Mouse (Mus musculus) embryonic facial prominence, embryonic 14.5 days (tissue): ENCODE measurements around the gene Olfr988. TPM values are rescaled to one million over a fixed set of nuclear protein-coding genes. Genes with fewer than 3 reads are reported as not detected.
A peak's percentile ranks its signal among the peaks of the same experiment; 100 is the strongest.
"Not testable (repeated sequence)": the region's sequence is repeated elsewhere in the genome, so short reads cannot be mapped to it uniquely, and the experiment has no call there.

Source experiments
- ATAC-seq: fragments of 200-750 bp; cut with Nextera tagmentation; 2 replicates; pipeline ENCODE4 v1.8.0; 2017; ENCODE audit warnings: low read depth, moderate number of reproducible peaks, moderate TSS enrichment
- DNase-seq: peaks from one replicate; pipeline ENCODE4 v3.0.0-alpha.2; 2015; ENCODE audit warnings: low spot score
- H3K27ac ChIP-seq: fragments of 300-500 bp; sonication (generic); replicated peaks from 2 replicates; pipeline ENCODE4 v1.5.1; 2014; ENCODE audit warnings: low read depth, mild to moderate bottlenecking, low read length, moderate library complexity
- H3K27me3 ChIP-seq: fragments of 300-500 bp; sonication (generic); replicated peaks from 2 replicates; pipeline ENCODE4 v1.6.1; 2014; ENCODE audit warnings: low read length; ENCODE audit not compliant: control insufficient read depth, insufficient read depth
- H3K36me3 ChIP-seq: fragments of 300-500 bp; sonication (generic); 2 replicates; pipeline ENCODE4 v1.6.1; 2014; ENCODE audit warnings: low read length, mixed read lengths; ENCODE audit not compliant: control insufficient read depth, insufficient read depth
- H3K4me1 ChIP-seq: fragments of 300-500 bp; sonication (generic); 2 replicates; pipeline ENCODE4 v1.6.1; 2014; ENCODE audit warnings: antibody characterized with exemption, low read length; ENCODE audit not compliant: control insufficient read depth, insufficient read depth
- H3K4me2 ChIP-seq: fragments of 300-500 bp; sonication (generic); 2 replicates; pipeline ENCODE4 v1.6.1; 2014; ENCODE audit warnings: low read depth, mild to moderate bottlenecking, low read length, moderate library complexity, mixed read lengths
- H3K4me3 ChIP-seq: fragments of 300-500 bp; sonication (generic); 2 replicates; pipeline ENCODE4 v1.5.1; 2014; ENCODE audit warnings: low read depth, mild to moderate bottlenecking, low read length
- H3K9ac ChIP-seq: fragments of 300-500 bp; sonication (generic); 2 replicates; pipeline ENCODE4 v1.6.1; 2014; ENCODE audit warnings: low read depth, mild to moderate bottlenecking, low read length, moderate library complexity, mixed read lengths
- H3K9me3 ChIP-seq: fragments of 300-500 bp; sonication (generic); 2 replicates; pipeline ENCODE4 v1.6.1; 2016; ENCODE audit warnings: low read length; ENCODE audit not compliant: control insufficient read depth
- WGBS: fragments of 180-500 bp; shearing (Covaris S2); extraction: QIAGEN DNeasy Blood & Tissue Kit; methylation state at CpG from one replicate; pipeline ENCODE4 v1.1.7; 2014; 5-methylcytosine and 5-hydroxymethylcytosine counted together
- polyA plus RNA-seq: library from polyadenylated mRNA; unstranded; fragments of >200 nt; fragmentation: Nextera tagmentation; extraction: Ambion mirVana; gene quantifications from 2 replicates; pipeline ENCODE4 v1.2.1, GENCODE M21; 2014

Gene Olfr988
- polyA plus RNA-seq, result not detected in 2 replicates

DNA sequence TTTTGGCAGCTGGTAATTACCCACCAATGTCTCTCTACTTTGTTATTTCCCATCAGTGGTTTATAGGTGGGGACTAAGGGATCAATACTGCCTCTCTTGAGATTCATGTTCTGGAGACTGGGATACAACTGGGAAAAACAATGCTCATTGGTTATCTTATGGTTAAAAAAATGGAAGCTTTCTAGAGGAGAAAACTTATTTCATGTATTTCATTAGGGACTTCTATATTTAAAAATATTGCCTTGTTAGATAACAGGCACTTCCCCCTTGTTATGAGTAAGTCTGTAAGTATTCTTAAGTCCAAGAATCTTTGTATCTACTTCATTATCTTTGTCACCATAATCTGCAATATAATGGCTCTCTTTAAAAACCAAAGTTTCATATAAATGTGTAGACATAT, at the start of gene Olfr988:
Gene Olfr988 (minus strand): TSS at position 101 of the 400 bp plus-strand sequence.
- H3K4me1 ChIP-seq, H3K9me3 ChIP-seq, ATAC-seq, H3K9ac ChIP-seq, H3K27me3 ChIP-seq, DNase-seq, H3K36me3 ChIP-seq, H3K27ac ChIP-seq, H3K4me2 ChIP-seq, H3K4me3 ChIP-seq: not testable (repeated sequence)

DNA sequence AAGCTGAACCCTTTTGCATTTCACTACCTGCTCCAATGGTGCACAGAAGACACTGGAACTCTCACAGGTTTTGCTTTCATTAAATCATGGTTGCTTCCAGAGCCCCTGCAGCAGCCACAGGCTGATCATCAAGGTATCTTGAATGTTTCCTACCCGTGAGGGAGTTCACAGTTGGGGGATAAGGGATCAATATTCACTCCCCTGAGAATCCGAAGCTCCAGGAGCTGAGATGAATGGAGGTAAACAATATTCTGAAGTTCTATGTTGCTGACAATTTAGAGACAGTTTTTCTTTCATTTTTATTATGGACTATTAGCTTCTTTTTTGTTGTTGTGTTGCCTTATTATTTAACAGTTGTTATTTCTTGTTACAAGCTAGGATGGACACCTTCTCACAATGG, 46.3 kb upstream of the Olfr988 start, which contains the start of gene Olfr992:
Gene Olfr992 (minus strand): TSS at position 101 of the 400 bp plus-strand sequence.
- Histone ChIP-seq H3K9ac (no peak within 1 kb of the TSS), H3K4me1 (no peaks in the 10 kb centered on the region), H3K4me2 (no peak within 1 kb of the TSS), H3K27me3 (no peaks in the 10 kb centered on the region), H3K4me3 (no peak within 1 kb of the TSS), H3K9me3 (no peaks in the 10 kb centered on the region), H3K36me3 (no peaks in the 10 kb centered on the region), H3K27ac (no peak within 1 kb of the TSS)
- ATAC-seq (no peak), DNase-seq (no peak)
- 61% methylated on average over 2 of the region's 2 CpGs for WGBS

DNA sequence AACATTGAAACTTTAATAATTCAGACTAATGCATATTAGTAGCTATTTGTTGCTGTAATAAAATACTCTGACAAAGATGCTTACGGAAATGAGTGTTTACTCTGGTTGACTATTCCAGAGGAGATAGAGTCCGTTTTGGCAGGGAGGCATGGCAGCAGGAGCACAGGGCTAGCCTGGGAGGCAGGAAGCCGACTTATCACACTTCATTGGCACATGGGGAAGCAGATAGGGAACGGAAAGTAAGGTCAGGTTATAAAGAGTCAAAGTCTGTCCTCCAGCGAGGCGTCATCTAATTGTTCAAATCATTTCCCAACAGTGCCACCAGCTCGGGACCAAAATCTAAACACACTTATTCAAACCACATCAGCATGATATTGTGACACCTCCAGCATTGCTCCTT, 23.1 kb downstream of the Olfr988 start:
- 74% methylated on average over 7 of the region's 7 CpGs for WGBS
- H3K27me3 ChIP-seq, result no peaks in the 10 kb centered on the region
- ATAC-seq (no peak), DNase-seq (no peak)
- no peak overlapping the region for H3K4me2 ChIP-seq
- no peaks in the 10 kb centered on the region for H3K9me3 ChIP-seq
- no peaks in the 10 kb centered on the region for H3K4me1 ChIP-seq
- H3K9ac ChIP-seq, result no peak overlapping the region
- no peak overlapping the region for H3K27ac ChIP-seq
- no peaks in the 10 kb centered on the region for H3K36me3 ChIP-seq
- H3K4me3 ChIP-seq, result no peak overlapping the region

DNA sequence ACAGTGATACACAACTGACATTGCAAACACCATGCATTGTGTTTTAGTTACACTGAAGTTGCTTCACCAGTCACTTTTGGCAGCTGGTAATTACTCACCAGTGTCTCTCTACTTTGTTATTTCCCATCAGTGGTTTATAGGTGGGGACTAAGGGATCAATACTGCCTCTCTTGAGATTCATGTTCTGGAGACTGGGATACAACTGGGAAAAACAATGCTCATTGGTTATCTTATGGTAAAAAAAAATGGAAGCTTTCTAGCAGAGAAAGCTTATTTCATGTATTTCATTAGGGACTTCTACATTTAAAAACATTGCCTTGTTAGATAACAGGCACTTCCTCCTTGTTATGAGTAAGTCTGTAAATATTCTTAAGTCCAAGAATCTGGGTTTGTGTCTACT, 23.8 kb downstream of the Olfr988 start, which contains the start of gene Olfr987:
Gene Olfr987 (minus strand): TSS at position 101 of the 400 bp plus-strand sequence.
- not testable (repeated sequence) for H3K9me3 ChIP-seq, ATAC-seq, H3K4me3 ChIP-seq, H3K27me3 ChIP-seq, H3K27ac ChIP-seq, H3K36me3 ChIP-seq, H3K4me1 ChIP-seq, DNase-seq, H3K4me2 ChIP-seq, H3K9ac ChIP-seq

DNA sequence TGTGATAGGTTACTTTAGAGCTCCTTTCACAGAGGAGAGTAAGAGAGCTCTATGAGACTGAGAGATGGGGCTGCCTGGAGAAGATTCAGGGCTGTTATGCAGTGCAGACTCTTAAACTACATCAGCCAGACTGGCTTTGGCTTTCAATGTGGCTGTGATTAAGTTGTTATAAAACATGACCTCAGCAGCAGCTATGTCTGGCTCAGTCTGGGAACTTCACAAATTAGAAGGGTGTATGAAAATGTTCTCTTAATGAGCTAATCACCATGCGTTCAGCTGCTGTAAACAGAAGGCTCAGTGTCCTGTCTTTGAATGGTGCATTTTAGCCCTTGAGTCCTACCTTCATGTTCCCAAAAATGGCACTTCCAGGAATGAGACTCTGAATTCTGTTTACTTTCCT, 43.9 kb downstream of the Olfr988 start:
- Histone ChIP-seq H3K4me3 (no peak overlapping the region), H3K4me2 (no peak overlapping the region), H3K36me3 (no peaks in the 10 kb centered on the region), H3K27ac (no peak overlapping the region), H3K4me1 (no peaks in the 10 kb centered on the region), H3K9ac (no peak overlapping the region), H3K27me3 (no peaks in the 10 kb centered on the region), H3K9me3 (no peaks in the 10 kb centered on the region)
- peak; percentile 24 for DNase-seq
- ATAC-seq, result peak; percentile 30; the same call in 1 of the 2 replicates
- WGBS, result 25% methylated on average over 1 of the region's 1 CpGs

Other genes with a start within 250 kb of the Olfr988 start
- gene Aplnr, start 227.0 kb downstream of the Olfr988 start, polyA plus RNA-seq, result 62.0 and 63.2 TPM in 2 replicates
- gene Lrrc55, start 166.0 kb downstream of the Olfr988 start, polyA plus RNA-seq, result 2.1 and 2.3 TPM in 2 replicates
- gene Olfr987, start 23.9 kb downstream of the Olfr988 start, polyA plus RNA-seq, result not detected in 2 replicates
- gene Olfr992, start 46.2 kb upstream of the Olfr988 start, polyA plus RNA-seq, result not detected in 2 replicates
- gene Olfr993, start 51.6 kb upstream of the Olfr988 start, polyA plus RNA-seq, result not detected in 2 replicates
- gene Olfr994, start 73.2 kb upstream of the Olfr988 start, polyA plus RNA-seq, result not detected in 2 replicates
- gene Olfr995, start 80.4 kb upstream of the Olfr988 start, polyA plus RNA-seq, result not detected in 2 replicates
- 4.3 and 4.5 TPM in 2 replicates for gene 4833423E24Rik, start 155.8 kb upstream of the Olfr988 start, polyA plus RNA-seq
- not detected in 2 replicates for gene Olfr996, start 216.0 kb upstream of the Olfr988 start, polyA plus RNA-seq
- gene Olfr998, start 225.7 kb upstream of the Olfr988 start, polyA plus RNA-seq, result not detected in 2 replicates
- not detected in 2 replicates for gene Olfr1000, start 248.7 kb upstream of the Olfr988 start, polyA plus RNA-seq